Mouse (Mus musculus) MEL (cell line): ENCODE data around the gene Gm49711. TPM values are rescaled to one million over a fixed set of nuclear protein-coding genes. Genes with fewer than 3 reads are reported as not detected.

ENCODE experiments used
- DNase-seq: peaks from one replicate; pipeline ENCODE4 v3.0.0; 2011; ENCODE audit warnings: low read depth, low spot score
- H3K27ac ChIP-seq: 2 replicates; pipeline ENCODE4 v1.5.1; 2012; ENCODE audit warnings: low read depth, mild to moderate bottlenecking, control low read depth, low read length, moderate library complexity; ENCODE audit not compliant: control insufficient read depth
- H3K27me3 ChIP-seq, 2 experiments: fragments of 150-350 bp in 1 of 2; sonication (generic) in 1 of 2; 2 replicates each; pipeline ENCODE4 v1.6.1; 2012; ENCODE audit warnings: low read length in 2 of 2, mild to moderate bottlenecking in 2 of 2, improper control_type of control experiment in 1 of 2, moderate library complexity in 1 of 2; ENCODE audit not compliant: insufficient read depth in 2 of 2, control insufficient read depth in 1 of 2
- H3K36me3 ChIP-seq, 2 experiments: 2 replicates each; pipeline ENCODE4 v1.6.1; 2012 to 2014; ENCODE audit warnings: low read length in 2 of 2, improper control_type of control experiment in 1 of 2, inconsistent platforms in 1 of 2, mild to moderate bottlenecking in 1 of 2; ENCODE audit not compliant: insufficient read depth in 2 of 2, control insufficient read depth in 1 of 2
- H3K4me1 ChIP-seq, 2 experiments: fragments of 150-350 bp in 1 of 2; sonication (generic) in 1 of 2; 2 replicates each; pipeline ENCODE4 v1.6.1; 2012; ENCODE audit warnings: low read length in 2 of 2, improper control_type of control experiment in 1 of 2, mild to moderate bottlenecking in 1 of 2; ENCODE audit not compliant: insufficient read depth in 2 of 2, control insufficient read depth in 1 of 2
- H3K4me3 ChIP-seq, 2 experiments: fragments of 150-350 bp in 1 of 2; sonication (generic) in 1 of 2; 2 replicates each; pipeline ENCODE4 v1.5.1; 2012; ENCODE audit warnings: low read depth in 2 of 2, low read length in 2 of 2, mild to moderate bottlenecking in 2 of 2, moderate library complexity in 2 of 2, control low read depth in 1 of 2, improper control_type of control experiment in 1 of 2; ENCODE audit not compliant: control insufficient read depth in 1 of 2, insufficient read depth in 1 of 2
- H3K79me2 ChIP-seq: 2 replicates; pipeline ENCODE4 v1.6.1; 2012; ENCODE audit warnings: mild to moderate bottlenecking, low read length, moderate library complexity; ENCODE audit not compliant: control insufficient read depth, poor library complexity, insufficient read depth
- H3K9ac ChIP-seq: 2 replicates; pipeline ENCODE4 v1.6.1; 2012; ENCODE audit warnings: low read depth, mild to moderate bottlenecking, control low read depth, low read length, moderate library complexity; ENCODE audit not compliant: control insufficient read depth, poor library complexity, severe bottlenecking
- H3K9me3 ChIP-seq: fragments of 150-350 bp; sonication (generic); replicated peaks from 2 replicates; pipeline ENCODE4 v1.6.1; 2012; ENCODE audit warnings: mild to moderate bottlenecking, low read length, improper control_type of control experiment, moderate library complexity; ENCODE audit not compliant: insufficient read depth
- BHLHE40 ChIP-seq: IDR thresholded peaks from 2 replicates; pipeline ENCODE4 v1.6.1; 2012; ENCODE audit warnings: low read depth, mild to moderate bottlenecking, inconsistent platforms, low read length, improper control_type of control experiment, borderline replicate concordance
- CHD1 ChIP-seq: IDR thresholded peaks from 2 replicates; pipeline ENCODE4 v1.6.1; 2012; ENCODE audit warnings: low read depth, mild to moderate bottlenecking, inconsistent platforms, low read length, improper control_type of control experiment
- CHD2 ChIP-seq: IDR thresholded peaks from 2 replicates; pipeline ENCODE4 v1.6.1; 2011; ENCODE audit warnings: low read length, improper control_type of control experiment
- CTCF ChIP-seq, 3 experiments: IDR thresholded peaks in 2 of 3; conservative IDR thresholded peaks in 1 of 3; 2 replicates each; pipeline ENCODE4 v1.5.1; 2011 to 2012; ENCODE audit warnings: low read length in 3 of 3, low read depth in 2 of 3, mild to moderate bottlenecking in 2 of 3, improper control_type of control experiment in 1 of 3, inconsistent platforms in 1 of 3, mixed read lengths in 1 of 3, moderate library complexity in 1 of 3; ENCODE audit not compliant: control insufficient read depth in 1 of 3, insufficient read depth in 1 of 3, poor library complexity in 1 of 3, severe bottlenecking in 1 of 3
- E2F4 ChIP-seq: IDR thresholded peaks from 2 replicates; pipeline ENCODE4 v1.6.1; 2011; ENCODE audit warnings: low read depth, low read length, improper control_type of control experiment, borderline replicate concordance
- JUND ChIP-seq: IDR thresholded peaks from 2 replicates; pipeline ENCODE4 v1.6.1; 2011; ENCODE audit warnings: low read depth, mild to moderate bottlenecking, improper control_type of control experiment, low read length
- MAX ChIP-seq: IDR thresholded peaks from 2 replicates; pipeline ENCODE4 v1.6.1; 2011; ENCODE audit warnings: low read length, improper control_type of control experiment
- MYB ChIP-seq: IDR thresholded peaks from 2 replicates; pipeline ENCODE4 v1.6.1; 2011; ENCODE audit warnings: mild to moderate bottlenecking, low read depth, low read length, improper control_type of control experiment
- NRF1 ChIP-seq: IDR thresholded peaks from 2 replicates; pipeline ENCODE4 v1.6.1; 2014; ENCODE audit warnings: low read depth, mild to moderate bottlenecking, inconsistent platforms, low read length, improper control_type of control experiment, moderate library complexity; ENCODE audit not compliant: poor library complexity, insufficient read depth, severe bottlenecking
- POLR2AphosphoS5 ChIP-seq: IDR thresholded peaks from 2 replicates; pipeline ENCODE4 v1.6.1; 2012; ENCODE audit warnings: low read depth, borderline replicate concordance, mild to moderate bottlenecking, inconsistent platforms, low read length, moderate library complexity, mixed read lengths
- USF2 ChIP-seq, 2 experiments: IDR thresholded peaks; 2 replicates each; pipeline ENCODE4 v1.6.1; 2011 to 2012; ENCODE audit warnings: improper control_type of control experiment in 2 of 2, low read length in 2 of 2, borderline replicate concordance in 1 of 2, inconsistent platforms in 1 of 2, low read depth in 1 of 2, mild to moderate bottlenecking in 1 of 2; ENCODE audit not compliant: insufficient read depth in 1 of 2
- ZC3H11A ChIP-seq: IDR thresholded peaks from 2 replicates; pipeline ENCODE4 v1.6.1; 2012; ENCODE audit warnings: low read depth, mild to moderate bottlenecking, inconsistent platforms, low read length, improper control_type of control experiment
- ZMIZ1 ChIP-seq: IDR thresholded peaks from 2 replicates; pipeline ENCODE4 v1.6.1; 2012; ENCODE audit warnings: low read depth, mild to moderate bottlenecking, inconsistent platforms, low read length, improper control_type of control experiment, moderate library complexity
- polyA plus RNA-seq, 2 experiments: library from polyadenylated mRNA; stranded (reverse) in 1 of 2; unstranded in 1 of 2; fragments of >175 nt in 1 of 2; fragments of >200 nt in 1 of 2; gene quantifications; 2 replicates each; pipeline versions ENCODE4 v1.2.1 to v1.2.4; 2012; ENCODE audit warnings: low replicate concordance in 2 of 2, low read depth in 1 of 2; ENCODE audit not compliant: insufficient read length in 2 of 2, insufficient read depth in 1 of 2, missing spikeins in 1 of 2
- total RNA-seq: library from RNA; depleted of rRNA; stranded (reverse); fragments of 300-350 nt; gene quantifications from 2 replicates; pipeline ENCODE4 v1.2.3, GENCODE M21; 2012

Gene Gm49711
- total and polyA plus RNA-seq, 3 experiments: not detected

DNA sequence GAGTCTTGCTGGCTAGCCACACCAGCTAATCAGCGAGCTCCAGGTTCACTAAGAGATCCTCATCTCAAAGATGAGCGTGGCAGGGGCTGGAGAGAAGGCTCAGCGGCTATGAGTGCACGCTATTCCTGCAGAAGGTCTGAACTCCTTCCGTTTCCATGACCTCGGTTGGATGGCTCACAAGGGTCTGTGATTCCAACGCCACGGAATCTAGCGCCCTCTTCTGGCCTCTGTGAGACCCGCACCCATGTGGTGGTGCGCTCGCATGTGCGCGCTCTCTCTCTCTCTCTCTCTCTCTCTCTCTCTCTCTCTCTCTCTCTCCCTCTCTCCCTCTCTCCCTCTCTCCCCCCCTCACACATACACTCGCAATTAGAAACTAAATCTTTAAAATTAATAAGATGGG is 78.2 kb downstream of the Gm49711 start:
- Histone ChIP-seq H3K27ac (no peak overlapping the region), H3K79me2 (no peaks in the 10 kb centered on the region), H3K4me3 (no peak overlapping the region), H3K9me3 (no peaks in the 10 kb centered on the region), H3K27me3 (no peaks in the 10 kb centered on the region), H3K4me1 (no peaks in the 10 kb centered on the region), H3K9ac (no peak overlapping the region), H3K36me3 (no peaks in the 10 kb centered on the region)
- DNase-seq: no peak
- no peak for TF ChIP-seq CHD2
- peak; percentile 8 to 32 (median 18); a peak in 3 of 6 replicates for TF ChIP-seq CTCF (IDR thresholded peaks at IDR 0.05 in 2 of 3, conservative IDR thresholded peaks at IDR 0.05 in 1 of 3; ENCODE audit: control insufficient read depth in 1 of 3, insufficient read depth in 1 of 3, low read depth in 2 of 3, low read length in 3 of 3, poor library complexity in 1 of 3, severe bottlenecking in 1 of 3)
- TF ChIP-seq BHLHE40: no peak
- no peak for TF ChIP-seq ZC3H11A
- no peak for TF ChIP-seq ZMIZ1
- no peak for TF ChIP-seq NRF1

- Histone ChIP-seq H3K9me3 (no peaks in the 10 kb centered on the region), H3K4me3 (no peak overlapping the region), H3K4me1 (no peaks in the 10 kb centered on the region), H3K79me2 (no peaks in the 10 kb centered on the region), H3K36me3 (no peaks in the 10 kb centered on the region), H3K27me3 (peaks cover 0 to 4% of the 10 kb centered on the region in 2 experiments; a peak in 2 of 4 replicates), H3K27ac (no peak overlapping the region), H3K9ac (no peak overlapping the region)
- no peak for DNase-seq
- TF ChIP-seq MAX (no peak), MYB (no peak), POLR2AphosphoS5 (no peak), CHD1 (no peak), USF2 (IDR thresholded peaks at IDR 0.05; ENCODE audit: borderline replicate concordance in 1 of 2, insufficient read depth in 1 of 2, low read depth in 1 of 2, low read length in 2 of 2) (no peak), BHLHE40 (no peak), JUND (no peak), CHD2 (no peak), E2F4 (no peak)
Observed at GRCm38 (mm10) chr16:92139386-92140261, 81.5 kb downstream of the Gm49711 start.
